Mouse (Mus musculus) C2C12 (cell line): ENCODE measurements at regions not wholly inside any gene's neighbourhood (a gene's known extent, or its start where the extent isn't known, plus 50 kb on each side); places are given as distances from the start of the nearest gene placed in this dataset.

Experiments
- CEBPB ChIP-seq: IDR thresholded peaks from one replicate; pipeline ENCODE4 v1.6.1; 2011; ENCODE audit warnings: low read depth, mild to moderate bottlenecking, control low read depth, moderate library complexity
- CTCF ChIP-seq: IDR thresholded peaks from one replicate; pipeline ENCODE4 v1.5.1; 2011; ENCODE audit not compliant: control insufficient read depth, insufficient read depth, insufficient read length
- FOSL1 ChIP-seq: IDR thresholded peaks from one replicate; pipeline ENCODE4 v1.8.0; 2011; ENCODE audit warnings: mild to moderate bottlenecking, low read length; ENCODE audit not compliant: poor library complexity, insufficient read depth, severe bottlenecking
- MYOD1 ChIP-seq: IDR thresholded peaks from one replicate; pipeline ENCODE4 v1.6.1; 2011; ENCODE audit warnings: low read depth; ENCODE audit not compliant: control insufficient read depth, insufficient read length
- MYOG ChIP-seq: IDR thresholded peaks from one replicate; pipeline ENCODE4 v1.6.1; 2011; ENCODE audit not compliant: control insufficient read depth, insufficient read length; ENCODE audit errors: extremely low read depth

DNA sequence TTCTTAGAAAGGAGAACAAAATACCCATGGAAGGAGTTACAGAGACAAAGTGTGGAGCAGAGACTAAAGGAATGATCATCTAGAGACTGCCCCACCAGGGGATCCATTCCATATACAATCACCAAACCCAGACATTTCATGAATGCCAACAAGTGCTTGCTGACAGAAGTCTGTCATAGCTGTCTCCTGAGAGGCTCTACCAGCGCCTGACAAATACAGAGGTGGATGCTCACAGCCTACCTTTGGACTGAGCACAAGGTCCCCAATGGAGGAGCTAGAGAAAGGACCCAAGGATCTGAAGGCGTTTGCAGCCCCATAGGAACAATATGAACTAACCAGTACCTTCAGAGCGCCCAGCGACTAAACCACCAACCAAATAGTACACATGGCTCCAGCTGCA is 83.6 kb upstream of the Nkx2-2 start:
- TF ChIP-seq CTCF (no peak), MYOG (no peak), CEBPB (no peak), MYOD1 (no peak), FOSL1 (no peak)
